Mouse (Mus musculus): ENCODE results near the gene Gm28778. TPM values are rescaled to one million over a fixed set of nuclear protein-coding genes. Genes with fewer than 3 reads are reported as not detected.
"Not testable (repeated sequence)": the region's sequence is repeated elsewhere in the genome, so short reads cannot be mapped to it uniquely, and the experiment has no call there.

Gm28778 gene
- polyA plus RNA-seq, 1 experiment from 2014 or later, result not detected

DNA sequence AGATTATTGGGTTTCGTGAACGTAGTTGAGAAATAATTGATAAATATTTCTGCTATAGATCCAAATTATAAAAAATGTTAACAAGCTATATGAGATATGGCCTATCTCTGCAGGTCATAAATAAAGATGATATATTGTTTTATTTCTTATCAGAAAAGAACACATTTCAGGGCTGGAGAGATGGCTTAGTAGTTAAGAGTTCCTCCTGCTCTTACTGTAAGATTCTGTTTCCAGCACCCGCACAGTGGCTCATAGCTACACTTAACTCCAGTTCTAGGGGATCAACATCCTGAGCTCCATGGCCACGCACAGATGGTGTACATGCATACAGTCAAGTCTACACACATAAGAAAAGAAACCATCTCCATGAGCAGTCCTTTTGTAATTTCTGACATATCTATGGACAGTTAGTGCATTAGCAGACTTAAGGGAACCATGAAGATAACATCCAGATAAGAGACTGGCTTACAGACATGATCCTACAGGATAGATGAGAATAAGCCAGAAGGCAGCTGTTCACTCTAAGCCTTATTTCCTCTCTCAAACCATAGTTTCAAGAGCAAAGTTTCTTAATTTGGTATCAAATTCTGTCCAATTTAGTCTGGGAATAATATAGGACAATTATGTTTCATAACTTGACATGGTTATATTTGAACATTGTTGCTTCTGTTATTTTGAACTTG is 24.9 kb downstream of the Gm28778 start:
- Histone ChIP-seq H3K4me2 (ENCODE audit: low read depth, severe bottlenecking) (no peak overlapping the region), H3K4me1 (ENCODE audit: control insufficient read depth, insufficient read depth, low read length) (no peaks in the 10 kb centered on the region), H3K36me3 (ENCODE audit: control insufficient read depth, insufficient read depth, low read length) (no peaks in the 10 kb centered on the region; the same call in 1 of the 2 replicates), H3K9ac (ENCODE audit: low read length) (no peak overlapping the region), H3K4me3 (ENCODE audit: low read depth, low read length) (no peak overlapping the region), H3K27me3 (ENCODE audit: control insufficient read depth, insufficient read depth, low read length) (no peaks in the 10 kb centered on the region), H3K9me3 (ENCODE audit: control insufficient read depth, low read length) (no peaks in the 10 kb centered on the region), H3K27ac (replicated peaks; ENCODE audit: low read depth, low read length) (no peak overlapping the region)
- ATAC-seq (ENCODE audit: insufficient number of reproducible peaks, low FRiP score, low TSS enrichment, low read depth) (no peak), DNase-seq (ENCODE audit: low spot score) (no peak)
- 93% methylated on average over 4 of the region's 4 CpGs for WGBS

DNA sequence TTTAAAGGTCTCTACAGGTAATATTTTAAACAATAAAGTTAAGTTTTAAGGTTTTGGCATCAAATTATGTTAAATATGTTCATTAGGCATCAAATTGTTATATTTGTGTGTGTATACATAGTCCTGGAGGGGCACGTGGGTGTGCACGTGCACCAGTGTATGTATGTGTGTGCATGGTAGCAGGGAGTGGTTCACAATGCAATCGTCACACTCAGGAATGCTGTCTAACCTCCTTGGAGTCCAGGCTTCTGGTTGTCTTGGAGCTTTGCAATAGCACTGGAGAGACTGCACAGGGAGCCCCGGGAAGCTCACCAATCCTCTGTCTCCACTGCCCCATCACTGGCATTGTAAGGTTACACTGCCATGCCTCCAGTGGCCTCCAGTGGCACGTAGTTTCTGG is 26.3 kb downstream of the Gm28778 start:
- Histone ChIP-seq H3K9me3 (ENCODE audit: control insufficient read depth, low read length) (no peaks in the 10 kb centered on the region), H3K27me3 (ENCODE audit: control insufficient read depth, insufficient read depth, low read length) (no peaks in the 10 kb centered on the region), H3K27ac (replicated peaks; ENCODE audit: low read depth, low read length) (no peak overlapping the region), H3K4me2 (ENCODE audit: low read depth, severe bottlenecking) (no peak overlapping the region), H3K36me3 (ENCODE audit: control insufficient read depth, insufficient read depth, low read length) (no peaks in the 10 kb centered on the region; the same call in 1 of the 2 replicates), H3K4me3 (ENCODE audit: low read depth, low read length) (no peak overlapping the region), H3K4me1 (ENCODE audit: control insufficient read depth, insufficient read depth, low read length) (no peaks in the 10 kb centered on the region), H3K9ac (ENCODE audit: low read length) (no peak overlapping the region)
- WGBS, result 89% methylated on average over 5 of the region's 5 CpGs
- ATAC-seq (ENCODE audit: insufficient number of reproducible peaks, low FRiP score, low TSS enrichment, low read depth) (no peak), DNase-seq (ENCODE audit: low spot score) (no peak)

DNA sequence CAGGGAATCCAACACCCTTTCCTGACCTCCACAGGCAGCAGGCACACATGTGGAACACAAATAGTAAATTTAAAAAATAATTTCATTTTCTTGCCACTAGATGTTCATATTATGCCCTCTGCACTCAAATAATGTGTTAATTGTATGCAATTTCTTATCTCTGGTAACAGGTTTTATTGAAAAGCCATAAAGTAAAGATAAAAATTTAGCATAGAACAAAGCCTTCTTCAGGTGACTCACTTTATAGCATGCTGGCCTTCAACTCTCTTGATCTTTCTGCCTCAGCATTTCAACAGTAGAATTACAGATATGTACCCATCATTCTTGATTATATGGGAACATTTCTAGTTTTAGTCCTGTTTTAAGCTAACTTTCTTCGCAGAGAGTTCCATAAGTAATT is 27.4 kb downstream of the Gm28778 start:
- Histone ChIP-seq H3K36me3 (ENCODE audit: control insufficient read depth, insufficient read depth, low read length) (no peaks in the 10 kb centered on the region; the same call in 1 of the 2 replicates), H3K27ac (replicated peaks; ENCODE audit: low read depth, low read length) (no peak overlapping the region), H3K4me1 (ENCODE audit: control insufficient read depth, insufficient read depth, low read length) (no peaks in the 10 kb centered on the region), H3K9me3 (ENCODE audit: control insufficient read depth, low read length) (no peaks in the 10 kb centered on the region), H3K4me3 (ENCODE audit: low read depth, low read length) (no peak overlapping the region), H3K27me3 (ENCODE audit: control insufficient read depth, insufficient read depth, low read length) (no peaks in the 10 kb centered on the region), H3K9ac (ENCODE audit: low read length) (no peak overlapping the region), H3K4me2 (ENCODE audit: low read depth, severe bottlenecking) (no peak overlapping the region)
- DNase-seq (ENCODE audit: low spot score) (no peak), ATAC-seq (ENCODE audit: insufficient number of reproducible peaks, low FRiP score, low TSS enrichment, low read depth) (no peak)
- WGBS, result 90% methylated on average over 1 of the region's 1 CpGs

DNA sequence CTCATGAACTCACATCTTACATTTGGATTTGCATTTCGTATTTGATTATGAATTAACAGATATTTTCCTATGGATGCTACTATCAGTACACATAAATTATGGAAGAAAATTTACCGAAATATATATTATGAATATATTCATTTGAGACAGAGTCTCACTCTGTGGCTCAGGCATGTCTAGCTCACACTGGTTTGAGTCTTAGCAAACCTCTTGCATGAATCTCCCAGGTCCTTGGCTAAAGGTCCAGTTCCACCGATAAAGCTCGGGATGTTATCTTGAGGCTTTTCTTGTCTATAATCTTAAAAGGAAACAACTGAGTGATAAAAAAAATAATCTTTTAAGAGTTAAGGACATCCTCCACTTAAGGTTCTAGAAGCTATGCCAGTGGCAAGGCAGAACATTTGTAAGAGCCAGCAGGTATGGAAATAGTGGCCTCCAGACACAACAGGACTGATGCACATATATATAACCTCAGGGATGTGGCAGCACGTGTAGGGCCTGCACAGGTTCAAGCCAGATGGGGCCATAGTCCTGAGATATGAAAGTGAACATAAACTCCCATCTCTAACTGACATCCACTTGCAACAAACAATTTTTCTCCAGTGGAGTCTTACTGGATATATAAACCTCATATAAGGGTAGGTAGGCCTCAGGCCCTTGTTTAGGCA is 28.1 kb downstream of the Gm28778 start:
- H3K4me2 ChIP-seq (ENCODE audit: low read depth, severe bottlenecking), result no peak overlapping the region
- WGBS, result 90% methylated on average over 5 of the region's 5 CpGs
- no peaks in the 10 kb centered on the region; the same call in 1 of the 2 replicates for H3K36me3 ChIP-seq (ENCODE audit: control insufficient read depth, insufficient read depth, low read length)
- H3K27me3 ChIP-seq (ENCODE audit: control insufficient read depth, insufficient read depth, low read length), result no peaks in the 10 kb centered on the region
- no peak overlapping the region for H3K4me3 ChIP-seq (ENCODE audit: low read depth, low read length)
- no peak for ATAC-seq (ENCODE audit: insufficient number of reproducible peaks, low FRiP score, low TSS enrichment, low read depth)
- no peaks in the 10 kb centered on the region for H3K9me3 ChIP-seq (ENCODE audit: control insufficient read depth, low read length)
- no peak overlapping the region for H3K27ac ChIP-seq (replicated peaks; ENCODE audit: low read depth, low read length)
- H3K4me1 ChIP-seq (ENCODE audit: control insufficient read depth, insufficient read depth, low read length), result no peaks in the 10 kb centered on the region
- no peak overlapping the region for H3K9ac ChIP-seq (ENCODE audit: low read length)
- DNase-seq (ENCODE audit: low spot score), result no peak

DNA sequence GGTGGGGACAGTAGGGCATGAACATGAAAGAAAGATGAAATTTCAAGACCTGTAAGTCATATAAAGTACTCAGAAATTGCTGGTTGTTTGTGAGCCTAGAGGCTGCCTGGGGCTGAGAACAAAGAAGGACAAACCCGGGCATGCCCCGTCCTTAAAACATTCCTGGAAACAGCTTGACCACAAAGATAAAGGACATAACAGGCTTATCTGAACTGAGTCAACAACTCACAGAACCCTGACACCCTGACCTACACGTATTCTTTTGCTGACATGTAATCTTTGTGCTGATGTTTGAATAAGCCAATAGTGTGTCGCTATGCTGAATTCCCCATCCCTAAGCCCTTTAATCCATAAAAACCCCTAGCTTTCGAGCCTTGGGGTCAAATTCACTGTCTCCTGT is 36.6 kb downstream of the Gm28778 start:
- H3K4me1 ChIP-seq (ENCODE audit: control insufficient read depth, insufficient read depth, low read length); H3K9me3 ChIP-seq (ENCODE audit: control insufficient read depth, low read length); H3K9ac ChIP-seq (ENCODE audit: low read length); H3K27me3 ChIP-seq (ENCODE audit: control insufficient read depth, insufficient read depth, low read length); DNase-seq (ENCODE audit: low spot score); H3K27ac ChIP-seq (replicated peaks; ENCODE audit: low read depth, low read length); H3K36me3 ChIP-seq (ENCODE audit: control insufficient read depth, insufficient read depth, low read length); ATAC-seq (ENCODE audit: insufficient number of reproducible peaks, low FRiP score, low TSS enrichment, low read depth); H3K4me2 ChIP-seq (ENCODE audit: low read depth, severe bottlenecking); H3K4me3 ChIP-seq (ENCODE audit: low read depth, low read length): not testable (repeated sequence)
- WGBS, result 83% methylated on average over 5 of the region's 5 CpGs

DNA sequence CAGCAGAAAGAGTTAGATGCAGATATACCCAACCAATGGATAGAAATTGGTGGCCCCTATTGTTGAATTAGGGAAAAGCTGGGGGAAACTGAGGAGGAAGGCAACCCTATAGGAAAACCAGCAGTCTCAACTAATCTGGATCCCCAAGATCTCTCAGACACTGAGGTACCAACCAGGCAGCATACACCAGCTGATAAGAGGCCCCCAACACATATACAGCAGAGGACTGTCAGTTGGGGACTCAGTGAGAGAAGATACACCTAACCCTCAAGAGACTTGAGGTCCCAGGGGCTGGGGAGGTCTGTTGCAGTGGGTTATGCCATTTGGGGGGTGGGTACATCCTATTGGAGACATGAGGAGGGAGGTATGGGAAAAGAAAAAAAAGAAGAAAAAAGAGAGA is 38.6 kb downstream of the Gm28778 start:
- Histone ChIP-seq H3K9ac (ENCODE audit: low read length) (no peak overlapping the region), H3K27me3 (ENCODE audit: control insufficient read depth, insufficient read depth, low read length) (no peaks in the 10 kb centered on the region), H3K4me1 (ENCODE audit: control insufficient read depth, insufficient read depth, low read length) (no peaks in the 10 kb centered on the region), H3K4me2 (ENCODE audit: low read depth, severe bottlenecking) (no peak overlapping the region), H3K27ac (replicated peaks; ENCODE audit: low read depth, low read length) (no peak overlapping the region), H3K36me3 (ENCODE audit: control insufficient read depth, insufficient read depth, low read length) (no peaks in the 10 kb centered on the region), H3K9me3 (ENCODE audit: control insufficient read depth, low read length) (no peaks in the 10 kb centered on the region), H3K4me3 (ENCODE audit: low read depth, low read length) (no peak overlapping the region)
- DNase-seq (ENCODE audit: low spot score), result no peak
- ATAC-seq (ENCODE audit: insufficient number of reproducible peaks, low FRiP score, low TSS enrichment, low read depth), result no peak

DNA sequence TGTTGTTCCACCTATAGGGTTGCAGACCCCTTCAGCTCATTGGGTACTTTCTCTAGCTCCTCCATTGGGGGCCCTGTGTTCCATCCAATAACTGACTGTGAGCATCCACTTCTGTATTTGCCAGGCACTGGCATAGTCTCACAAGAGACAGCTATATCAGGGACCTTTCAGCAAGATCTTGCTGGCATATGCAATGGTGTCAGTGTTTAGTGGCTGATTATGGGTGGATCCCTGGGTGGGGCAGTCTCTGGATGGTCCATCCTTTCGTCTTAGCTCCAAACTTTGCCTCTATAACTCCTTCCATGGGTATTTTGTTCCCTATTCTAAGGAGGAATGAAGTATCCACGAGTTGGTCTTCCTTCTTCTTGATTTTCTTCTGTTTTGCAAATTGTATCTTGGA is 40.5 kb downstream of the Gm28778 start:
- not testable (repeated sequence) for DNase-seq (ENCODE audit: low spot score); ATAC-seq (ENCODE audit: insufficient number of reproducible peaks, low FRiP score, low TSS enrichment, low read depth); H3K9ac ChIP-seq (ENCODE audit: low read length); H3K27ac ChIP-seq (replicated peaks; ENCODE audit: low read depth, low read length); H3K9me3 ChIP-seq (ENCODE audit: control insufficient read depth, low read length); H3K4me1 ChIP-seq (ENCODE audit: control insufficient read depth, insufficient read depth, low read length); H3K4me3 ChIP-seq (ENCODE audit: low read depth, low read length); H3K36me3 ChIP-seq (ENCODE audit: control insufficient read depth, insufficient read depth, low read length); H3K27me3 ChIP-seq (ENCODE audit: control insufficient read depth, insufficient read depth, low read length); H3K4me2 ChIP-seq (ENCODE audit: low read depth, severe bottlenecking)
- WGBS, result 70% methylated on average over 2 of the region's 2 CpGs

DNA sequence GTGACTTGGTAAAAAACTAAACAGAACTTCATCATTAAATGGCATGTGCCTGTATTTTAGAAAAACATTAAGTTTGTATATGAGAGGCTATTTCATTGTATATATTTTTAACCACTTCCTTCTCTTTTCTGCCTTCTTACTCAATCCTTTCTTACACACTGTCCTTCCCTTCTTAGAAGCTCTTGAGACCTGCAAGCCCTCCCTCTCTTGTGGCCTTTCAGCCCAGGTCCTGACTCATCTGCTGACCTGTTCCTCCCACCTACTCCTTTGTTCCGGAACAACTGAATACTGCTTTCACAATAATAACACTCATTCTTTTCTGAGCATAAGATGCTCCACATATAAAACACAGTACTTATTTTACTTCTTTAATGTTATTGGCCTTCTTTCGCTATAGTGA is 44.2 kb downstream of the Gm28778 start:
- Histone ChIP-seq H3K27me3 (ENCODE audit: control insufficient read depth, insufficient read depth, low read length) (no peaks in the 10 kb centered on the region), H3K4me1 (ENCODE audit: control insufficient read depth, insufficient read depth, low read length) (no peaks in the 10 kb centered on the region), H3K27ac (replicated peaks; ENCODE audit: low read depth, low read length) (no peak overlapping the region), H3K36me3 (ENCODE audit: control insufficient read depth, insufficient read depth, low read length) (peaks cover 5% of the 10 kb centered on the region), H3K4me3 (ENCODE audit: low read depth, low read length) (no peak overlapping the region), H3K9me3 (ENCODE audit: control insufficient read depth, low read length) (no peaks in the 10 kb centered on the region), H3K9ac (ENCODE audit: low read length) (no peak overlapping the region), H3K4me2 (ENCODE audit: low read depth, severe bottlenecking) (no peak overlapping the region)
- 96% methylated on average over 2 of the region's 2 CpGs for WGBS
- ATAC-seq (ENCODE audit: insufficient number of reproducible peaks, low FRiP score, low TSS enrichment, low read depth) (no peak), DNase-seq (ENCODE audit: low spot score) (no peak)
